Mouse (Mus musculus) stomach, postnatal 0 days (tissue): ENCODE data around the gene Col23a1.

ENCODE experiments used
- CTCF ChIP-seq: IDR thresholded peaks from 2 replicates; pipeline ENCODE4 v1.5.1; 2016; ENCODE audit warnings: antibody characterized with exemption, low read depth, mild to moderate bottlenecking, moderate library complexity
- EP300 ChIP-seq: optimal IDR thresholded peaks from 2 replicates; pipeline ENCODE3; 2016; ENCODE audit warnings: antibody characterized with exemption

DNA sequence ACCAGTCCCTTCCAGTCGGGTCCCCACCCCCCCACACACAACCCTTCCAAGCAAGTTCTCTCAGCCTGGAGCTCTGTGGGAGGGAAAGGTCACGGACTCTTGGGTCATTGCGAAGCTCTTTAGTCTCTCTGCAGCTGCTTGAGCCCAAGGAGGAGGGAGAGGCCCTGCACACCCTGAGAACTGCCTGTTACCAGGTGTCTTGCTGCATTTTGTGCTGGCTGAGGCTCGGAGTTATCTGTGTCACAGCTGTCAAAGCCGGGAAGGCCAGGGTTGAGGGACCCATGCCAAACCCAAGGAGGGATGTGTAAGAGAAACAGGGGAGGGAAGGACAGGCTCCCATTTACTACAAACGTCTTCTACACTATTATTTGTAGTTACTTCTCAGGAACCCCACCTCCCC, 218.3 kb downstream of the Col23a1 start:
- TF ChIP-seq CTCF: no peak
- TF ChIP-seq EP300: no peak
